Mouse (Mus musculus) gastrocnemius, postnatal 14 days (tissue): Measurements from ENCODE around the gene Ano2. TPM values are rescaled to one million over a fixed set of nuclear protein-coding genes. Genes with fewer than 3 reads are reported as not detected.

Source experiments
- DNase-seq: peaks from one replicate; pipeline ENCODE4 v3.0.0; 2021; ENCODE audit warnings: mixed read lengths
- intact Hi-C: fragments of 180-260 bp; cut with DNase I; formaldehyde crosslinking; loops from one replicate; pipeline ENCODE4 v1.15.1; 2025; ENCODE audit warnings: low total_unique reads
- total RNA-seq, 2 experiments: library from RNA; stranded (reverse); gene quantifications; 2 replicates each; pipeline ENCODE4 v1.2.3; 2021

Gene Ano2
- total RNA-seq, 2 experiments from 2014 or later, result 0.10 to 0.18 TPM

GRCm38 (mm10) chr6:126033693-126034402 is 343.6 kb downstream of the Ano2 start:
- no peak for DNase-seq
- intact Hi-C loops, result no loop called here

DNA sequence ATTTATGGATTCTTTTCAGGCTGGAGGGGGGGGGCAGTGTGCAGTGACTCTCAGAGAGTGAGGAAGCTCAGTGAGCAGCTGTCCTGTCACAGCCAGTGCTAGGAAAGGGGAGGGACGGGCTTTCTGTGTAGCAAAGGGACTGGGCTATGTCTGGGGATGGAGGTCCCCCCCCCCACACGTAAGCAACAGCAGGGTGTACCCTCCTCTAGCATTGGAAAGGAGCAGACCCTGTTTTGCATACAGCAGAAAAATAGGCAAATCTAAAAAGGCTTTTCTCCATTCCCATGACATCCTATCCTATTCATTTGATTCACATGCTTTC is 344.1 kb downstream of the Ano2 start:
- intact Hi-C loops, result no loop called here

DNA sequence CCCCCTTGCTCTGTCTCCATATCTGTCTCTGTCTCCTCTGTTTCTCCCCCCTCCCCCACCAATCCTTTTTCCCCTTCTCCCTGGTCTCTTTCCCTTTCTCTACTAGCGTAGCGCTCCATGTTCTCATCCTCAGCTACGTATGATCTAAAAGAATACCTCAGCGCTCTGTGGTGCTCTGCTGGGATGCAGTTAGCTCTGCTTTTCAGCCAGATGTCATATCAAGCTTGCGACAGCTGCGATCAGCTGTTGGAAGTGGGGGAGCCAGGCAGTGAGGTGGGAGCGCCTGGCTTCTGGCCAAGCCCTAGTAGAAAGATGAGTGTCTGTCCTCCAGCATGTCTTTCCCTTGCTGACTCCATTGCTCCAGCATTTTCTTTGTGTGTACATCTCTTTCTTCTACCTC is 344.5 kb downstream of the Ano2 start:
- intact Hi-C loops, result no loop called here
- DNase-seq, result peak; percentile 37

More for the DNA sequence above, 344.1 kb downstream of the Ano2 start:
- no peak for DNase-seq

DNA sequence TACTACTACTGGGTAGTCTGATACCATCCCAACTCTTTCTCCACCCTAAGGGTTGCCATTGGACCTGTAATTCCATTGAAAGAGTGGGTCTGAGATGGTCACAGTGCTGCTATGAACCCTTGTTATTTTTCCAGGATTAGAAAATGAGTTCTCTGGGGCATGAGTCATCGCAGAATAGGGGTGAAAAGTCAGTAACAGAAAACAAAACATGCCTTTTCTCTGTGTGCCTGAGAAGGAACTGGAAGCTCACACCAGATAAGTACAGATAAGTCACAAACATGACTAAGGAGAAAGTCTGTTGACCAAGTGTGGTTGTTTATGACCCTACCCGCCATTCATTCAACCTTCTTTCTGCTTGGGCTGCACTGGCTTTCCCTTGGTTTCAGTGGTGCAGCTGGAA is 345.4 kb downstream of the Ano2 start:
- no peak for DNase-seq
- intact Hi-C loops, result no loop called here

- intact Hi-C loops, result loop anchor here (10.0 kb wide), 1 partner anchor 119 kb away; the partner anchor contains the start of gene Ntf3
- DNase-seq, result peak; percentile 26
Observed at GRCm38 (mm10) chr6:126045931-126046330, 355.7 kb downstream of the Ano2 start.

DNA sequence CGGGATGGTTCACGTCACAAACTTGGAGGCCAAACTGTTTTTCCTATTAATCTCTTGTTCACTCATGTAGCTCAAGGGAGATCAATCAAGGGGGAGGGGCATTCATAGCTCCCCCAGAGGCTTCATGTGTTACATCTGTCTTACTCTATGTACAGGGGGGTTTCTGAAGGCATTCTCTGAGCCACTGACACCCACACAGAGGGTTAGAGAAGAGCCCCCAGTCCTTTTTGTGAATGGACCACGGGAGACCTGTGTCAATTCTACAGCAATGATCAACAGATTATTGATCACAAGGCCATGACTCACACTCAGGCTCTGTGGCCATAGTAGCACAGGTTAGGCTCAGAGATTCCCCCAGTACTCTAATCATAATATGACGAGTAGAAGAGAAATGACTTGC is 358.0 kb downstream of the Ano2 start:
- intact Hi-C loops, result loop anchor here (10.0 kb wide), 1 partner anchor 117 kb away; the partner anchor contains the start of gene Ntf3
- no peak for DNase-seq

- intact Hi-C loops, result no loop called here
Observed at GRCm38 (mm10) chr6:126053136-126053535, 362.9 kb downstream of the Ano2 start.

GRCm38 (mm10) chr6:126057706-126058105 is 367.5 kb downstream of the Ano2 start:
- DNase-seq, result no peak
- intact Hi-C loops, result no loop called here

More at GRCm38 (mm10) chr6:126053136-126053535, 362.9 kb downstream of the Ano2 start:
- DNase-seq, result no peak

GRCm38 (mm10) chr6:126080531-126080930 is 390.3 kb downstream of the Ano2 start:
- intact Hi-C loops, result no loop called here
- DNase-seq, result no peak

DNA sequence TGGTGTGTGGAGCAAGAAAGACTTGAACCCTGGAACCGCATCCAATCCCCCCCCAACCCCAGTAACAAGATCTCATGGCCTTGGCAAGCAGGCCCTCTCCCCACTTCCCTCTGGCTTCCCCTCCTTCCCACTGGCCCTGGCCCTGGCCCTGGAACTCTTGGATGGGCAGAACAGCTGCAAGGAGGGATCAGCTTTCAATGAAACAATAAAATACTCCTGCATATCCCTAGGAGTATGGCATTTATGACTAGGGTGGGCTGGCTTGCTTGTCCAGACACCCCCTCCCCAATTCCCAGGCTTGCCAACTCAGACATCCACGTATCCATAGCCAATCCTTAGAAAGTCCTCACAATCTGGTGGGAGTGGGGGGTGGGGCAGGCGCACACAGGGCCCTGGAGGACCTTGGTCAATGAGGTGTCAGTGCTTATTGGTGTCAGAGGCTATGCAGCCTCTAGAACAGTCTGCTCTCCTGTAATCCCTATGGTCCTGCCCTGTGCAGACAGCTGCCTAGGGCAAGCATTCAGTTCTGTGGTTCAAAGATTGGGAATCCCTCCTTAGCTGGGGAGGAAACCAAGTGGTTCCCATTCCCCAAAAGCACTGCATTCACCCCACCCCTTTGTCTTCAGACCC is 396.2 kb downstream of the Ano2 start:
- intact Hi-C loops, result no loop called here
- DNase-seq, result peak; percentile 58

- intact Hi-C loops, result no loop called here
- peak; percentile 27 for DNase-seq
Observed at GRCm38 (mm10) chr6:126088489-126089265, 398.5 kb downstream of the Ano2 start.

Other genes starting within 250 kb of the Ano2 start
- 10 to 100 TPM; 47.6 to 76.0 TPM for gene Cd9, start 195.6 kb upstream of the Ano2 start, total RNA-seq
- 10 to 100 TPM; 25.4 to 29.5 TPM for gene Vwf, start 143.6 kb upstream of the Ano2 start, total RNA-seq